In genomic region chrX:140082535-140082934, GRCm38 (mm10) we compare ENCODE assay signal across 23 mouse cellular contexts. TPM values are rescaled to one million over a fixed set of nuclear protein-coding genes. Genes with fewer than 3 reads are reported as not detected.
"Had no signal": no experiment of that assay in that cellular context is flagged by ENCODE, and none has a peak within 500 bp of the region (broad histone marks: within the 10 kb centered on the region; RNA-seq: fewer than 3 reads in every experiment).

No protein-coding gene starts in this region.

- H3K9me3 ChIP-seq: neural tube, embryonic 13.5 days; neural tube, embryonic 15.5 days; stomach, embryonic 15.5 days had no signal

- H3K27me3 ChIP-seq: neural tube, embryonic 15.5 days; stomach, embryonic 15.5 days had no signal

- H3K4me1 ChIP-seq: neural tube, embryonic 13.5 days; neural tube, embryonic 15.5 days; stomach, embryonic 15.5 days had no signal

- H3K4me3 ChIP-seq: neural tube, embryonic 13.5 days; neural tube, embryonic 15.5 days; stomach, embryonic 15.5 days had no signal

- H3K9ac ChIP-seq: neural tube, embryonic 13.5 days; neural tube, embryonic 15.5 days; stomach, embryonic 15.5 days had no signal

- DNase-seq: retina, postnatal 1 day; right cerebral cortex, adult 18-20 months; right cerebral cortex, postnatal 14 days; right cerebral cortex, postnatal 25 days; right cerebral cortex, postnatal 4 days; spleen, adult 18-20 months; thymus, adult 18-20 months; thymus, adult 2 months; thymus, postnatal 14 days; thymus, postnatal 25 days; thymus, postnatal 36 days; thymus, postnatal 4 days had no signal

- H3K4me2 ChIP-seq: neural tube, embryonic 13.5 days; neural tube, embryonic 15.5 days; stomach, embryonic 15.5 days had no signal

- H3K36me3 ChIP-seq: neural tube, embryonic 13.5 days; neural tube, embryonic 15.5 days; stomach, embryonic 15.5 days had no signal

- H3K27ac ChIP-seq: neural tube, embryonic 13.5 days; neural tube, embryonic 15.5 days; stomach, embryonic 15.5 days; stomach, postnatal 0 days had no signal

RNA-seq across cellular contexts. Expression of gene Pih1h3b, which starts 19.9 kb away (rescaled TPM):
- total RNA-seq: neutrophil, adult 5-6 weeks had no signal
- polyA plus RNA-seq: neural tube, embryonic 13.5 days; neural tube, embryonic 14.5 days; neural tube, embryonic 15.5 days; small intestine, adult 2 months; spleen, adult 2 months; stomach, embryonic 14.5 days; stomach, embryonic 15.5 days; stomach, embryonic 16.5 days; stomach, postnatal 0 days; thymus, adult 2 months; thymus, postnatal 0 days had no signal

RNA-seq across cellular contexts. Expression of gene Nup62cl, which starts 20.0 kb away (rescaled TPM):
- total RNA-seq: neutrophil, adult 5-6 weeks had no signal
- polyA plus RNA-seq: small intestine, adult 2 months had no signal
